Mouse (Mus musculus) left cerebral cortex, adult 2 months (tissue): ENCODE data around the gene Hist1h2bk. TPM values are rescaled to one million over a fixed set of nuclear protein-coding genes. Genes with fewer than 3 reads are reported as not detected.

ENCODE experiments used
- DNase-seq, 2 experiments: peaks; one replicate each; pipeline ENCODE4 v3.0.0; 2021 to 2022; ENCODE audit warnings: low spot score in 2 of 2, mixed read lengths in 1 of 2; ENCODE audit errors: extremely low spot score in 1 of 2
- H3K27ac ChIP-seq: fragments of 200-600 bp; 2 replicates; pipeline ENCODE4 v1.8.1; 2022
- H3K4me3 ChIP-seq: fragments of 200-600 bp; 2 replicates; pipeline ENCODE4 v1.8.1; 2022
- CTCF ChIP-seq: fragments of 200-600 bp; IDR thresholded peaks from 2 replicates; pipeline ENCODE4 v1.8.1; 2022; ENCODE audit warnings: antibody characterized with exemption, mild to moderate bottlenecking, moderate library complexity
- intact Hi-C: fragments of 180-260 bp; cut with DNase I; formaldehyde crosslinking; loops from one replicate; pipeline ENCODE4 v1.15.1; 2025
- total RNA-seq, 2 experiments: library from RNA; stranded (reverse); gene quantifications; 2 replicates each; pipeline ENCODE4 v1.2.3; 2021

The Hist1h2bk gene
- total RNA-seq, 2 experiments from 2014 or later: 12.2 to 13.5 TPM

DNA sequence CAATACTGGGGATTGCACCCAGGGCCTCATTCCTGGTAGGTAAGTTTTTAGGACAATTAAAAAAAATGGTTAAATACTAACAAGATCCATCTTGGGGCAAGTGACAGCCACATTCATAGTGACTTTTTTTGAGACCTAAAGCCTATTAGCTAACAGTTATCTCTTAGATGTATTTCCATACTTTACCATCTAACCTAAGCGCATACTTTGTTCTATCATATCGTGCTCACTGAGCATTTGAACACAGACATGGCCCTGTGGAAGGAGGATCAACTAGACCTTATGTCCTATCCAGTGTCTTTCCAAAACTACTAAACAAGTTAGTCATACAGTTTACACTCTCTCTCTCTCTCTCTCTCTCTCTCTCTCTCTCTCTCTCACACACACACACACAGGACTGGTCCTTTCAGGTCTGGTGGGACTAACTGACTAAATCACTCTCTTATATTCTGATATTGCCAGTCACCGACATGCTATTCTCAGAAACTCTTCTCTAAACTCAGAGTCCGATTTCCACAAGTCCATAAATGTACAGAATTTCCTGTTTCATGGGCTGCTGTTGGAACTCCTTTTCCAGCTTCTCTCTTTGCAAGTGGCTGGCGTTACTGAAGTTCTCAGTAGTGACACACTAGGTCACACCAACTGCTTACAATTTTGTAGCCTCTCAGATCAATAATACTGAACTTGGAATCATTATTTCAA, 1.8 kb upstream of the Hist1h2bk start:
- DNase-seq: no peak
- intact Hi-C loops: loop anchor here (10.0 kb wide), 1 partner anchor 209 kb away; no protein-coding TSS in a partner anchor
- Histone ChIP-seq H3K27ac (no peak overlapping the region), H3K4me3 (no peak overlapping the region)
- TF ChIP-seq CTCF: no peak

DNA sequence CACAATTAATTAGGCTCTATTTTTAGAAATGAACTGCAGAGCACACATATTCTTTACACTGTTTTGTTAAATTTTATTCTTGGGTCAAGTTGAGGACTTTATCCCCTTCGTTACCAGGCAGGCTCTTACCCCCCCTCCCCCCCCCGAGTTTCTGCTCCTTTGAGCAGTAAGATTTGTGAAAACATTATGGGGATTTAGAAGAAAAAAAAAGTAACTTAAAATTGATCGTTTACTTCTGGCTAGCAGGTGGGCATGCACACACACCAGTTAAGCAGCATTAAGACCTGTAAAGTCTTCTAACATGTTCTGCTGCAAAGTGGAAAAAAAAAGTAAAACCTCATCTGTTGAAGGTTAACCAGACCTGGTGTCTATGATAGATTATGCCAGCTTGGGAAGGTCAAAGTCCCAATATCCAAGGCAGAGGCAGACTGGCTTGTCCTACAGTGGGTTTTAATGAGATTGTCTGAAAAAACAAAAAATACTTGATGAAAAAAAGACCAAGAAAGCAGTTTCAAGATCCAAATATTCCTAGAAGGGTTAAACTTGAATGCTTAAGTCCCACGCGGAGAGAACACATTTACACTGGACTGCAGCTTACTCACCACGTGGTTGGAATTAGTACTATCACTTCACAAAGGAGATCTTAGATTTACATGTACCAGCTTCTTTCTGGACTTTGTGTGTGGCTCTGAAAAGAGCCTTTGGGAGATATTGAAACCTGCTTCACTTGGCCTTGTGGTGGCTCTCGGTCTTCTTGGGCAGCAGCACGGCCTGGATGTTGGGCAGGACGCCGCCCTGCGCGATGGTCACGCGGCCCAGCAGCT, 1.0 kb upstream of the Hist1h2bk start:
- no peak overlapping the region for H3K27ac ChIP-seq
- DNase-seq: no peak
- intact Hi-C loops: loop anchor here (10.0 kb wide), 1 partner anchor 210 kb away; no protein-coding TSS in a partner anchor
- TF ChIP-seq CTCF: no peak
- peak overlapping the region; percentile 34 for H3K4me3 ChIP-seq

DNA sequence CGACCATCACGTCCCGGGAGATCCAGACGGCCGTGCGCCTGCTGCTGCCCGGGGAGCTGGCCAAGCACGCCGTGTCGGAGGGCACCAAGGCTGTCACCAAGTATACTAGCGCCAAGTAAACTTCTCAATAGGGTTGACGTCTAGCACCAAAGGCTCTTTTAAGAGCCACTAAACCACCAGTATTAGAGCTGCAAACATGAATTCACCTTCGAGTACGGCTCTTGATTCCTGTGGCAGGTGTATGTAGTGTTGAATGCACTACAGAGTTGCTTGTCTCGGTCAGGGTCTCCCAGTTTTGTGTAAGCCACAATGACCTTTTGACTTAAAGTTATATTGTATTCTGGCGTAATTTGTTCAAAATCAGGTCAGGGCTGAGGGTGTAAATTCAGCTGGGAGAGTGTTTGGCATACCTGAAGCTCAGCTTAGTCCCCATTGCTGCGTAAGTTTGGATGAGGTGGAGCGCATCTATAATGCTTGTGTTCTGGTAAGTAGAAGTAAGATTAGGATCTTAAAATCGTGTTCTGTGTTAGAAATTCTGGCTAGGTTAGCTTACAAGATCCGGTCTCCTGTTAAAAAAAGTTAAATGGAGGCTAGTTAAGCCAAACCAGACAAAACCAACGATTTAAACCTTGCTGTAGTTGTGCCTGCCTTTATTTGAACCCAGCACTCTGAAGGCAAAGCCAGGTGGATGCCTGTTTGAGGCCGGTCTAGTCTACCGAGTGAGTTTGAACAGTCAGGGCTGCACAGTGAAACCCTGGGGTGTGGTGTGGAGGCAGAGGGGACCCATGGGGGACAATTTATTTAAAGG, 683 bp downstream of the Hist1h2bk start:
- TF ChIP-seq CTCF: no peak
- no peak for DNase-seq
- intact Hi-C loops: loop anchor here (10.0 kb wide), 1 partner anchor 212 kb away; no protein-coding TSS in a partner anchor
- Histone ChIP-seq H3K27ac (no peak overlapping the region), H3K4me3 (peak overlapping the region; percentile 41)

DNA sequence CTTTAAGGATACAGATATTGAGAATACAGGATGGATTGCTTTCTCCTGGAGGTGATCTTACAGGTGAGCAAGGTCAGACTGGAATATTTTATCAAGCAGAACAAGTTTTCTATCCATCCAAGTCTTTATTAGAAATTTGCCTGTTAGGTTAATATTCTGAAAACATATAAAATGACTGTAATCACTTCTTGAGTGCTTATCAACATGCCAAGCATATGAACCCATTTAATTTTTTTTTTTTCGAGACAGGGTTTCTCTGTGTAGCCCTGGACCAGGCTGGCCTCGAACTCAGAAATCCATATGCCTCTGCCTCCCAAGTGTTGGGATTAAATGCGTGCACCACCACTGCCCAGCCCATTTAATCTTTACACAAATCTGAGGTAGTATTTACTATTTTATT, 1.3 kb downstream of the Hist1h2bk start:
- no peak for DNase-seq
- Histone ChIP-seq H3K27ac (no peak overlapping the region), H3K4me3 (no peak overlapping the region)
- intact Hi-C loops: loop anchor here (10.0 kb wide), 1 partner anchor 212 kb away; no protein-coding TSS in a partner anchor
- no peak for TF ChIP-seq CTCF

DNA sequence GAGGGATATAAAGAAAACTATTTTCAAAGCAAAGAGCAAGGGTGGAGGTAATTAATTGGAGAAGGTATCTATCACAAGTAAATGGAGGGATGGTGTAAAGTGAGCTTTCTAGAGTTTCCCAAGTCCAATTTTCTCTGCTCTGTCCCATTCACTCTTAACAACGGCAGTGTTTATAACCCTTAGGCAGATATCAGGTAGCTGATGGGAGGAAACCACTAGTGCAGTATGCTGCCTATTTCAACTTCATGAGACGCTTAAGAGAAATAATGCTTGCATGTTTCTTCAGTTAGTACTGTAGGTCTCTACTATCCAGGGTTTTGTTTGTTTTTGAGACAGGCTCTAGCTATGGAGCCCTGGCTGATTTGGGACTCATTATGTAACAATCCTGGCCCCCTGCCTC, 1.7 kb downstream of the Hist1h2bk start:
- no peak for DNase-seq
- TF ChIP-seq CTCF: no peak
- intact Hi-C loops: loop anchor here (10.0 kb wide), 1 partner anchor 213 kb away; no protein-coding TSS in a partner anchor

DNA sequence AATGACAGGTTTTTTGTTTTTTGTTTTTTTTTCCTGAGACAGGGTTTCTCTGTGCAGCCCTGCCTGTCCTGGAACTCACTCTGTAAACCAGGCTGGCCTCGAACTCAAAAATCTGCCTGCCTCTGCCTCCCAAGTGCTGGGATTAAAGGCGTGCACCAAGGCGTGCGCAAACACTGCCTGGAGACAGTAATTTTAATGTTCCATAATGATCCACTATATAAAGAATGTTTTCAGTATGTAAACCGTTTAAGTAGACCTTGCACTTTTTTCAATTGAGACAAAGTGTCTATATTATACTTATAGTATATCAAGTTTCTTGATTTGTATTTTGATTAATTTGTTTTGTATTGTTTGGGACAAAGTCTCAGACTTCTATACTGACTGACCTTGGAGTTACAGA, 3.7 kb downstream of the Hist1h2bk start:
- no peak for DNase-seq
- Histone ChIP-seq H3K27ac (no peak overlapping the region), H3K4me3 (no peak overlapping the region)
- TF ChIP-seq CTCF: no peak
- intact Hi-C loops: loop anchor here (10.0 kb wide), 1 partner anchor 215 kb away; no protein-coding TSS in a partner anchor

More for the DNA sequence above, 1.7 kb downstream of the Hist1h2bk start:
- Histone ChIP-seq H3K27ac (no peak overlapping the region), H3K4me3 (no peak overlapping the region)

DNA sequence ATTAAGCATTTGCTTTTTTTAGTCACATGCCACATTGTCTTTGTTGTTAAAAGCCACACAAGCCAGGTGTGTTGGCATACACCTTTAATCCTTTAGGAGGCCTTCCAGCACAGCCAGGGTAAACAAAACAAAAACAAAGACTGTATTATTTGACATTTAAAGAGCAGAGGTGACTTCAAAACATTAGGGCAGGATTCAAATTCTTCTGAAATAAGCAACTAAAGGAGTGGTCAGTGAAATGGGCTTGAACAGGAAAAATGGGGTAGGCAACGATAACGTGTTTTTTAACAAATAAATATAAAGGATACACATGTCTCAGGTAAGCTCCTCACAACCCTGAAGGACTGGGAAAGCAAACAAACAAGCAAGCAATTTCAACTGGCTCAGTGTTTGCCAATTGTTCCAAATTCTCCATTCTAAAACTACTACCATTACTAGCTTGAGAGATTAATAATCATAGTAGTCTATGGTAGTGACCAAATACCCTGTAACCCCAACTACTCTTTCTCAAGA, 4.3 kb downstream of the Hist1h2bk start:
- Histone ChIP-seq H3K27ac (no peak overlapping the region), H3K4me3 (peak overlapping the region; percentile 57)
- DNase-seq: no peak
- intact Hi-C loops: loop anchor here (2.0 to 10.0 kb wide), 7 partner anchors 215 to 1722 kb away; partner anchors contain the start of genes Hist1h1a, Hist1h1c, Hist1h1t and Hist1h2af
- no peak for TF ChIP-seq CTCF

DNA sequence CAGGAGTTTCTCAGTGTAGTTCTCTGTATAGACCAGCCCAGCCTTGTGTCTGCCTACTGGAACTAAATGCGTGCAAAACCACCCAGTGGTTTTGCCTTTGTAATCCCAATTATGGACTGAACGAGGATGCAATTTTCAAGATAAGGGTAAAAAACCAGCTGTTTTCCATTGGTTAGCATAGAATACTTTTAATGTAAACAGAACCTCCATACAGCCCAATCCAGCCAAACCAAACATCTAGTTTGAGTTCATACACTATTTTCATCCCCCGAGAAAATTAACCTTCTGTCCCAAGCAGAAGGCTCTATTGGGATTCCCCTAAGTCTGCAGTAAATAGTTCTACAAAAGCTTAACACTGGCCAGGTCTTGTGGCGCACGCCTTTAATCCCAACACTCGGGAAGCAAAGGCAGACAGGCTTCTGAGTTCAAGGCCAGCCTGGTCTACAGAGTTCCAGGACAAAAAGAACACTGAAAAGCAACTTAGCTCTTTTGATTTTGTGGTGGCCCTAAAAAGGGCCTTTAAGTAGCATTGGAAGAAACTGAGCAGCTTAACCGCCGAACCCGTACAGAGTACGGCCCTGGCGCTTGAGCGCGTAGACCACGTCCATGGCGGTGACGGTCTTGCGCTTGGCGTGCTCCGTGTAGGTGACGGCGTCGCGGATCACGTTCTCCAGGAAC, 4.9 kb downstream of the Hist1h2bk start:
- Histone ChIP-seq H3K4me3 (peak overlapping the region; percentile 57), H3K27ac (peak overlapping the region; percentile 85)
- intact Hi-C loops: loop anchor here (1.0 to 10.0 kb wide), 7 partner anchors 286 to 1722 kb away; partner anchors contain the start of genes Hist1h1a, Hist1h1c, Hist1h1t and Hist1h2af
- no peak for TF ChIP-seq CTCF
- DNase-seq: no peak

DNA sequence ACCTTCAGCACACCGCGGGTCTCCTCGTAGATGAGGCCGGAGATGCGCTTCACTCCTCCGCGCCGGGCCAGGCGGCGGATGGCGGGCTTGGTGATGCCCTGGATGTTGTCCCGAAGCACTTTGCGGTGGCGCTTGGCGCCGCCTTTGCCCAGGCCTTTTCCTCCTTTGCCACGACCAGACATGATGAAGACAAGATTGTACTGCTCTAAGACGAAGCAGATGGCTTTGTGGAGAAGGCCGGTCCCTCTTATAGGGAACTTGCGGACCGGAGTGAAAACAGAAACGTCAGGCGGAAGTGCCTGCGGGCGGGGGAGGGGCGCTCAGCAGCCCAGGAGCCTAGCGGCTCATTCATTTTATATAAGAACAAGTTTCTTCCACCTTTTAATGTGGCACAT, 5.5 kb downstream of the Hist1h2bk start, which contains the start of gene Hist1h4i:
Hist1h4i (minus strand) TSS at position 221 of the 395 bp plus-strand sequence.
- DNase-seq: peak; percentile 97 to 98
- intact Hi-C loops: loop anchor here (1.0 to 10.0 kb wide), 7 partner anchors 286 to 1721 kb away; partner anchors contain the start of genes Hist1h1a, Hist1h1c, Hist1h1t and Hist1h2af
- Histone ChIP-seq H3K27ac (peak within 1 kb of the TSS; percentile 85), H3K4me3 (peak within 1 kb of the TSS; percentile 57)
